Mouse (Mus musculus) liver, adult 2 months (tissue): Measurements from ENCODE around the gene 4933427D14Rik.

Experiments used
- CTCF ChIP-seq: fragments of 200-500 bp; IDR thresholded peaks from 2 replicates; pipeline ENCODE4 v1.5.1; 2011; ENCODE audit warnings: low read depth, low read length, control low read depth
- POLR2A ChIP-seq: fragments of 200-500 bp; IDR thresholded peaks from 2 replicates; pipeline ENCODE4 v1.6.1; 2011; ENCODE audit warnings: low read length, control low read depth; ENCODE audit not compliant: insufficient read depth; ENCODE audit errors: extremely low read depth

DNA sequence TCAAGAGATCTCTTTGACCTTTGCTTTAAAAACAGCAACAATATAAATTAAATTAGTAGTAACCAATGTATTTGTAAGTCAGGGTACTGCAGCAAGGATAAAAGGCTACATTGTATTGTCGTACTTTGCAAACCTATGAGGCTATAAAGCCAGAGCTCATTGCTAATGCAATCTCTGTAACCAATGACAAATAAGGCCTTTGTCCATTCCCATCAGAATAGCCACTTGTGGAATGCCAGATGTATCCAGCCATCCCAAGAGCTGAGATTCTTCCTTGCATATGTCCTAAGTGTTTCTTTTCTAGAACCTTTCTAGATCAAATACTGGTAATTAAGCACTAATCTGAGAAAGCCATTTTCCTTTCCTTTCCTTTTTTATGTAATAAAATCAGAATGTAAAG is 16.4 kb downstream of the 4933427D14Rik start:
- no peak for TF ChIP-seq POLR2A
- no peak for TF ChIP-seq CTCF
